Mouse (Mus musculus) cerebellum, adult (tissue): Measurements from ENCODE around the gene Morn5.

Experiments
- ATAC-seq: cut with Nextera tagmentation; 2 replicates; pipeline ENCODE4 v1.9.2; 2017; ENCODE audit warnings: mild to moderate bottlenecking, moderate library complexity, mixed read lengths; ENCODE audit not compliant: insufficient number of reproducible peaks, low FRiP score, low TSS enrichment

The Morn5 gene

DNA sequence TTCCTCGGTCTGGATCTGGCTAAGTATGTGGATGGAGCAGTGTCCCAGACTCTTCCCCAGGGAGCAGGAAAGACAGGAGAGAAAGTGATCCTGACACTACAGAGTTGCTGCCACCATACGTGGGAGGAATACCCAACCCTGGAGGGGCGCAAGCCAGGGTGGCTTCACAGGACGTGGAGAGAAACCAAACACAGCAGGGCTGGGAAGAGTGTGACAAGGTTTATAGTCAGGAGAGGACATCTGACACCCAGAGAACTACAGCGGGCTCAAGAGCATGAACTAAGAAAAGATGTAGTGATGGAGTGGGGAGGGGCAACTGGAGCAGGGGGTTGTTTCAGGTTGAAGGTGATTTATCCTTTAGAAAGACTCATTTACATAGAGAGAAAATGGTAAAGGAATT lies 12.2 kb downstream of the Morn5 start:
- no peak for ATAC-seq

DNA sequence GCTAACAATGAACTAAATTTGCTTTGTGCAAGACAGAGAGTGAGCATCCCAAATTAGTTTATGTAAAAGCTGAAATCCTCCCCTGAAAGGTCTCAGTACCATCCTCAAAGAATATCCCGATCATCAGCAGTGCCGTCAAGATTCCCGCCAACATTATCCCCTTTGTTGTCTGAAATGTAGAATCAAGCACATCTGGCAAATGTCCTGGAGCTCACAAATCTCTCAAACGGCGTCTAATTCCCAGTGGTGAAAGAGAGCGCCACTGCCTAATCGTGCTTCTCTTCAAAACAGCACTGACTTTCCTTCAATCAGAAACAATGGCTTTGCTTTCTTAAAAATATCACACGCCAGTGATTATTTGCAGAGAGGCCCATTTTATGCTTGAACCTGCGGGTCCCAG lies 17.9 kb downstream of the Morn5 start:
- ATAC-seq = no peak

DNA sequence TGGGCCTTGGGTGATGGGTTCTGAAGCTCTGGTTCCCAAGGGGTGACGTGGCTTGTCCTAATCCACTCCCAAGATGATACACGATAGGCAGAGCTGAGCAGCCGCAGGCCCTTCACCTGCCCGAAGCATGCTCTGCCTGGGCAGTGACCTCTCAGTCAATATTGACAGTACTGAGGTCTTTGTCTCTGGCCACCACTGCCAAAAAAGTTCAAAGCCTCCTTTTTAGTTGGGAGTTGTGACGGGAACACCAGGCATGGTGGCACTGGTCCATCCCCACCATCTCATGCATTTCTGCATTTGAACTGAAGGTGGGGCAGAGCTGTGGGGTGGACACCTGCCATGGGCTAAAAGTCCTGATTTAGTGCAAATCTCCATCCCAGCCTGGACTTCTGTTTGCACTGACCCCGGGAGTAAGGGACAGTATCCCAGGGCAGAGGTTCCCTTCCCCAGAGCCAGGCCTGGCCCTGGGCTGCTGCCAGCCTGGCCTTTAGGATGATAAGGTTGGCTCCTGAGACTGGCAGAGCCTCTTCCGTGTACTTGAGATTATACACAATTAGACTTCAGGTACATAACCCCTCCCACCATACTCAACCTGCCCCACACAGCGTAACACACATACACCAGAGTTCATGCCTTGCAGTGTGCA lies 22.5 kb downstream of the Morn5 start:
- no peak for ATAC-seq

DNA sequence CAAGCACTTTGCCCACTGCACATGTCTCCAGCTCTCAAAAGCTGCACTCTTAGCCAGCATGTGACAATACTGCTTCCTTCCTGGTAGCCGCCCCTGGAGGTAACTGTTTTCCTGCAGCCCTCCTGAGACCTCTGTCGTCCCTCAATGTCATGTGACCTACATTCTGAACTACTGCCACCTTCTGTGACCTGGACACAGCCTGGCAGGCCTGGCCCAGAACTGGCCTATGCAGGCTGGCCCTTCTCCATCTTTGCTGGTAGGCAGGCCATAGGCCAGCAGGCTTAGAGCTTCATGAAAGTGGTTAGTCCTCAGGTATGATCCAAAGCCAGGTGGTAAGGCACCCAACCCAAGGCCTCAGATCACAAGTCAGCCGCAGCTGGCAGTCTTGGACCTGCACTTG lies 24.5 kb downstream of the Morn5 start:
- ATAC-seq = no peak

DNA sequence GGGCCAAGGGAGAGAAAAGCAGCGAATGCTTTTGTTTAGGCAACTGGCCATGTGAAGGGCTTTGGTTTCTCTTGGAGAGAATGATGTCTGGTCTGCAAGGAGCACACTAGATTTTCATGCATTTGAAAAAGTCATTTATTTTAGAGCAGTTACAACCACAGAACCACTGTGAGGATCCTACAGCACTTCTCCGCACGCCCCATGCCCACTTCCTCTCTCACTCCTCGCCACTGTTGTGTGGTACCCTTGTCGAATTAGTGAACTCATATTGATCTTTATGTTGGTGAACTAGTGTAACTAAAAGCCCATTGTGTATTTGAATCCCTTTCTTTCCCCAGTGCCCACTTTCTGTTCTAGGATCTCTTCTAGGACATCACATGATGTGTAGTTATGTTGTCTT lies 26.0 kb downstream of the Morn5 start:
- no peak for ATAC-seq

DNA sequence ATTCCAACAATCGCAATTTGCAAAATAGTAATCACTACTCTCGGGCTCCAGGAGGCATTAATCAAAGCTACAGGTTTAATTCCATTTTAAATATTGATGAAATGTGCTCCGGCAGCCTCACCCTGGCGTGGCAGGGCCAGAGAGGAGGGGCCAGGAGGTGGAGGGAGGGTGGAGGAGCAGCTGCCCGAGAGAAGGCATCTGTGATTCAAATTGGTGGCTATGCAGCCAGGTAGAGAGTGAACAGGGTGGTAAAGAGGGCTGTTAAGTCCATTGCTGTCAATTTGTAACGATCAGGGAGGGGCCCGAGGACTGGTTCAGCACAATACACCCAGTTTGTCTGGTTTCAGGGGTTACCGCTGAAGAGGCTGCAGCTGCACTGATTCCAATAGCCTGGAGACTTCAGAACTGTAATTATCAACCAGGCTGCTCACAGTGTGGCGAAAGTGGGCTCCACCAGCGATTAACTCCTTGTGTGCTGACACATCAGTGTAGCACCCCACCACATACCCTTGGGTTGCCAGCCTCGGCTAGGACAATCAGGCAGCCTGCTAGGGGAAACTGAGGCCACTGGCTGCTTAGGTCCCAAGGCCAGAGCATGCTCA lies 28.0 kb downstream of the Morn5 start:
- ATAC-seq = no peak

DNA sequence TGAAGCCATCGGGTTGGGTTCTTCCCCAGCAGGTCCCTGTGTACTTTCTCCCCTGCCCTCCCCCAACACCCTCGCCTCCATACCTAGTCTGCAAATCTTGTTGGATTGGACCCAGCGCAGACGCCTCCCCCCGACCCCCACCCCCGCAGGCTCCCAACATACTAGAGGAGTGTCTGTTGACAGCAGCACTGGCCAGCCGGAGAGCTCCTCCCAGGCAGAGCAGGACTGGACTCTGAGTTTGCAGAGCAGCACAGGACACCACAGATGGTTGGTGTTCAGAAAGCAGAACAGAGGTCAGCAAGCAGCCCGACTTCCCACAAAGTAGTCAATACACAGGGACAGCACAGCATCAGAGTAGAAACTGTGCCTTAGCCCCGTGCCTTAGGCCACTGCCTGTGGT lies 32.2 kb downstream of the Morn5 start:
- no peak for ATAC-seq

DNA sequence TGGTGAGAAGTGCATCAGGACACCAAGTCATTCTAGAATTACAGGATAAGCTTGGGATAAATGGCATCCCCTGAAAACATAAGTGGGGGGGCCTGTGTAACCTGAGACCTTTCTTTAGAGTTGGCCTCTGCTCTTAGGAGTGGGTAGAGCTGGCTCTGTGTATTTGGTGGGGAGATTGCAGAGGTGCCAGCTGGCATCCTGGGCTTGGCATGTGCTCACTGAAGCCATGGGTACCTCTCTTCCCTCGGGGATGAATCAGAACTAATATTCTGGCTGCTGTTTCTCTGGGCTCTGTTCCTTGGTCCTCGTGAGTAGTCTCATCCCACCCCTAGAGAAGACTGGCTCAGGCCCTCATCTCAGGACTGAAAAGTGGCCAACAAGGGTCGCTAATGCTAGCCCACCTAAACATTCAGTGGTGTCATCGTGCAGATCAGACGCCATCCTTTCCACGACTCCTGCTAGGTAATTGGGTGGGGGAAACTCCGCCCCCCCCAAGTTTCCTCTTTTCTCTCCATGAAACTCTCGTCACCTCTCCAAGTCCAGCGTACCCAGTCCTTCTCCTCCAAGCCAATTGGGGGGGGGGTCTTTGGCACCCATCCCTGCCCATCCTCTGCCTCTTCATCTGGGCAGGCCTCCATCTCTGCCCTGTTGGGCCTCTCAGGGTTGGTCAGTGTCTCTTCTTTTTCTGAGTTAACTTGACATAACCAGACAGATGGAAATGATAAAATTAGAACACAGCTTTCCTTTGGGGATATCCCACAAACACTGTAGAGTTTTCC lies 33.7 kb downstream of the Morn5 start:
- no peak for ATAC-seq

DNA sequence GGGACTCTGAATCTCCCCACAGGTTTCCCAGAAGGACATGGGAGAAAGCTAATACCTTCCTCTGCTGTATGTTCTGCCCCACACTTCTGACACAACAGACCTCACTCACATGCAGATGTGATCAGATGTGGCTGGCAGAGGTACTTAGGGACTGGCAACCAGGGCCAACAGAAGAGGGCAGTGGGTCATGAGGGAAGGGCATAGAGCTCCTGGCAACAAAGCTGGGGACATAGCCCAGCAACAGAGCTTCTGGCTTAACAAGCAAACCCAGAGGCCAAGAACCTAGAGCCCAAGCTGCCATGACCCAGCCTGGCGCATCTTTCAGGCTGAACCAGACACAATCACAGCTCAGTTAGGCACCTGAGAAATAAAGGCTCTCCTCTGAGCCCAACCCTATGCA lies 35.8 kb downstream of the Morn5 start:
- no peak for ATAC-seq

DNA sequence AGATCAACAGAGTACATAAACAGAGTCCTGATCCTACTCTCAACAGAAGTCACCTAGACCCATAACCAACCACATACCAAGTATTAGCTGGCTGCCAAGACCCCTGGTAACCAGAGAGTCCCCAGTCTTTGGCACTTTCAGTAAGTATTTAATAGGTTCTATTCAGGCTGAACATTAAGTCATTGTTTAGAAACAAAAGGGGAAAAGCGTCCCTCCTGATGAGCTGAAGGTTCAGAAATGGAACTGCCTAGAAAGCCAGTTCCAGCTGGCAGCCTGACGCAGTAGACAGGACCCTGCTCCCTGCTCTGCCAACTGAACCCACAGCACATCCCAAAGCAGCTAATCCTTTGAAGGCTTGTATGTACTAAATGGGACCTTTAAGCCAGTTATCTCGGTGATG lies 39.9 kb downstream of the Morn5 start:
- no peak for ATAC-seq

DNA sequence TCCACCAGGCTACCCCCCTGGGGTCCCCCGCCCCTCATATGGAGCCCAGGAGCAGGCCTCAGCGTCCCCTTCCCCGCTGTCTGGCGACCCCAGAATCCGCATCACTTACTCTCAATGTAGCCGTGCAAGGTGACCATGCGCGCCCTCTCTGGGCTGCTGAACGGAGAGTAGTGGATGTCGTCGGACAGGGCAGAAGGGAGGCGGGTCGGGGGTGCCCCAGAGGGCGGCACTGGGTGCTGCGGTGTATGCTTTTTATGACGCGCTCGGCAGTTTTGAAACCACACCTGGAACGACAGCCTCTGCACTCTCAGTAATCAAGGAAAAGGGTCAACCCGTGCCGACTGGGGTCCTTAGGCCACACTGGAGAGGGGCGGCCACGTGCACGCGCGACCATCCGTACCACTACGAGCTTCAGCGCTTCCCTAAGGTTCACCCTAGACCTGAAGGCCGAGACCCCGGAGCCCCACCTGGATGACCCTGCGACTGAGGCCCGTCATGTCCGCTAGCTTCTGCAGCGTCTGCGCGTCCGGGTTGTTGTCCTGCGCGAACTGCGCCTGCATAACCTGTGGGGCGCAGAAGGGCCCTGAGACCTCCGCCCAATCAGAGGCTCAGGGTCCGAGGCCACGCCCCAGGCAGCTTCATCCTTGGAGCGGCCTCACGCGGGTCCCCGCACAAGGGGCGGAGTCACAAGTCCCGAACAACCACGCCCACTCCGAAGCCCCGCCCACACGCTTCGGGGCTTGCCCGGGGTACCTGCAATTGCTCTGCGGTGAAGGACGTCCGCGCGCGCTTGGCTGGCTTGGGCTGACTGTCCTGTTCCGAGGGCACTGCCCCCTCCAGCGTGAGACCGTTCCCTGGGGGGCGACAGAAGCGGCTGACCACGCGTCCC lies 41.8 kb downstream of the Morn5 start:
- ATAC-seq = no peak

DNA sequence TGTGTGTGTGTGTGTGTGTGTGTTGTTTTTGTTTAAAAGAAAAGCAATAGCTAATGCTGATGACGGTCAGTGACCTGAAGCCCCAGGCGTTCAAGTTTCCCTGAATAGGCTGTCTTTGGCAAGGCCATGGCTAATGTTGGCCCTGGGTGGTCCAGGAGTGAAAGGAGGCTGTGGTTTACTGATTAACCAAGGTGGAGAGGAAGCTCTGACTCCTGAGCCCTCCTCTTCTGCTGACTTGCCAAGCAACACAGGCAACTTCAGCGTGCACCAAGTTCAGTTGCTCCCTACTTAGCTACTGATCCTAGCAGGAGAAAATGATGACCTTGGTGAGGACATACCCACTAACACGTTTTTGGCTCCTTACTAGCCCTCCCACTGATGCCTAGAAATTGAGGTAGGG lies 43.5 kb downstream of the Morn5 start:
- no peak for ATAC-seq

DNA sequence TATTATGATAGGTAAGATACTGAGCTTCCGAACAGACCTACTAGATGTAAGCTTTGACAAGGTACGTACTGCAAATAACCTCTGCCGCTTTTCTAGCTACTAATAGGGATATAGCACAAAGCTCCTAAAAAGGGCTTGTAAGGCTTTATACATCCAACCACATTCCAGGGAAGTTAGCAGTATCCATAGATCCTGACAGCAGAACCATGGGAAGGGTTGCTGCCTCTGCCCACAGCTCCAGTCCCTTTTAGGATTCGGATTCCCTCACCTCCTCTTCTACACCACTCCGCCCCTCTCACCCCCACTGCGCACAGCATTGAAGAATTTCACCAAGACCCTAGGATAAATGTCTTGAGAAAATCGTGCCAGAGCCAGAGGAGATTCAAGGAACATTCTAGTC lies 44.0 kb downstream of the Morn5 start:
- no peak for ATAC-seq

DNA sequence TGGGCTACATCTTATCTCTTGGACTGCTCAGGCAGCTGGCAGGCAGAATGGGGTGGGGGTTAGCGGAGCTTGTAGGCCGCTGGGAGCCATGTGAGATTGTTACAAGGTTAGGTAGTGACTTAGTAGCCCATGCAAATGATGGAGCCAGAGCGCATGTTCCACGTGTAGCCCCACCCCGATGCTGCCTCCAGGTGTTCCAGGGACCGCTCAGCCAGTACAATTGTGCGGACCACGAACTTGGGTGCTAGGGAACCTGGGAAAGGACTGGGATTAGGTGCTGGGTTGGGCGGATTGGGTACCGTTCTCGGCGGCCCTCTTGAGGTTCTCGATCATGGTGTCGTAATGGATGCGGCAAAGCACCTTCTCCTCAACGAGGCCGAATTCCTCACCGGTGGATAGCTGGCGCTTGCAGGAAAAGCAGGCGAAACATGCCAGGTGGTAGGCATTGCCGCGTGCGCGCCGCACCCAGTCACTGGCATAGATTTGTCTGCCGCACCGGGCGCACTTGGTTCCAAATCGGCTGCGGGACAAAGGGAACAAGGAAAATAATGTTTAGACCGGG lies 44.7 kb downstream of the Morn5 start:
- ATAC-seq = no peak

DNA sequence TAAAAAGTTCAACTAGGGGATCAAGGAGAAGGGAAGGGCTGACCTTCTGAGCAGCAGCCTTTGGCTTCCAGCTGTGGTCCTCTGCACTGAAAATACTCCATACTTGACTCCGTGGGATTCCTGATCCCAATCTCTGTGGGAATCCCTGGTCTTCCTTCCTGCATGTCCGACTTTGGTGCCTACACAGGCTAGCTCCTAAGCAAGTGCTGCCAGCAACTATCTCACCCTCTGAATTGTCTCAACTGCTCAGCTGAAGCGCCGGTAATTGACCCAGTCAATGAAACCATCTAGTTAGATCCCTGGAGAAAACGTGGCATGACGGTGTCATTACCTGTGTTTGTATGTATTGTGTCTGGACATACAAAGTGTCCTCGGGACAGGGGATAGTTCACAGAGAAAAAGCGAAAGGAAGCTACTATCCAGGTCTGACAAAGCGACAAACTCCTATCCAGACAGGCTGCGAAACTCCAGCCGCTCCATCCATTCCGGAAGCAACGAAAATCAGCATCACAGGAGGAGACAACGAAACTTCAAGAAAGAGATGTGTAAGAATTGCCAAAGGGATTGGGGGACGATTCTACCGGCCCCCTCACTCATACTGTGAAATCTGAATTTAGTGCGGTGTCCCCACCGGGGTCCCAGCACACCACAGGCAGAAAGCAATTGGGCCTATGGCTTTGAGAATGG lies 48.0 kb downstream of the Morn5 start:
- no peak for ATAC-seq

DNA sequence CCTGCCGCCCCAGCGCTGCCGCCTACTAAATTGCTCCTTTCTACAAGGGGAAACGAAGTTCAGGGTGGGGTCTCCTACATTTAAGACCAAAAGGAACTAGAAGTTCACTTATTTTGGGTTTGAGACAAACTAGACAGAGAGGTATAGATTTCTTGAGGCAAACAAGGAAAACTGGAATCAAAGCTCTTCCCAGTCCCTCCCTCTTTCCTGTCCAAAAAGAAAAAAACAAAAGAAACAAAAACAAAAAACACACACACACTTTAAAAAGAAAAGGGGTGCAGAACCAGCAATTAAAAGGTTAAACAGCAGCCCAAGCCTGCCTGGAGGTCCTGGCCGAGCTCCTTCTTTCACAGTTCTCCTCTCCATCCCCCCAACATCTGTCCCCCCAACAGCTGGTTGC lies 48.8 kb downstream of the Morn5 start:
- no peak for ATAC-seq

DNA sequence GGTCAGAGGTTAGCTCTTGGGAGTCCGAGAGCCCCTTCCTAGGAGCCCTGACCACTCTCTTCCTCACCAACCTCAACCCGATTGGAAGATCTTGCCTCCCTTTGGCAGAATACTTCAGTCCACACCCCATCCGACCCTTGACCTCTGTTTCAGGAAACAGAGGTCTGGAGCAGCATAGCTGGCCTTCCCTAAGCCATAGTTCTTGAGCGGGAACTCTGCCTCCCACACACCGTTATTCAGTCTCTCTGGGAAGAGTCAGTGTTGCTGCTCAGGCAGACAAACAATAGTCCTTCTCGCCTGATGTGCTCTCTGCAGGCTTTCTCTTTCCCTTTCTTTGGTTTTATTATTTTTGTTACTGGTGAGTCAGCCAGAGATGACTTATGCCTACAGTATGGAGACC lies 50.5 kb downstream of the Morn5 start:
- no peak for ATAC-seq

DNA sequence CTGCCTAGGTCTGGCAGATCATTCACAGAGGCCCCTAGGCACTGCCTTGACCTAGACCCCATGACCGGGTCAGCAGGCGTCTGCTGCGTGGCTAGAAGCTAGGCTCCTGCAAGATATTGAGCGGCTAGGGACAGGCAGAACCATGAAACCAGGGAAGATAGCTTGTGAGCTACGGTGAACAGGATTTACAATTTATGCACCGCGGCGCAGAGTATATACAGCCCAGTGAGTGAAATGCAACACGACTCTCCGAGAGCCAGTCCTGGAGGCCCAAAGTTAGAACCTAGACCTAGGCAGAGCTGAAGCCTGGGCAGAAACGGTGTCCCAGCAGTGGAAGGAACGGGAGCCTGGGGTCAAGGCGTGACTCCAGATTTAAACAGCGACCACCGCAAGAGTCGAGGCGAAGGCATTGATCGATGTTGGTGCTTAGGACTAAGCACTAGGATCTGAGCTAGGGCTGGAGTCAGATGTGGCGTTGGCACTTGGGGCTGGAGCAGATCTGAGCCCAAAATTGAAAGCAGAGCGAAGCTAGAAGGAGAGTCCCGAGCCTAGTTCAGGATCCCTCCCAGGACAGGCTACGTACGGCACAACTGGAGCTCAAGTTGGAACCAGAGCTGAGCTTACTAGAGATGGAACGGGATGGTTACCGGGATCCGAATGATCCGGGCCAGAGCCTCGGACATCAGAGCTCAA lies 52.8 kb downstream of the Morn5 start:
- no peak for ATAC-seq

DNA sequence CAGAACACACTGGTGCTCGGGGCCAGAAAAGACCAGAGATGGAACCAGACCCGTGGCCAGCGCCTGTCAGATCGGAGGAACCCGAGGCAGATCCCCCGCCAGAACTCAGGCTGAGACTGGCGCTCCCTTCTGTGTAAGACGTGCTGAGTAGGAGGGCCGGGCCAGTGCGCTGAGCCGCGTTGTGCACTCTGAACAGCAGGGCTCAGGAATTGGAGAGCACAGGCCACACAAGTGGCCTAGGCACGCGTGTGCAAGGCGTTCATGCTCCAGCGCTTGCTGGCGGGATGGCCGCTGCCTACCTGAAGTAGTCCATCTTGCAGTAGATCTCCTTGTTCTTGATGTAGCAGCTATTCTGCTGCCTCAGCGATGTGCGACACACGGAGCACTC lies 53.3 kb downstream of the Morn5 start:
- ATAC-seq = no peak
